Mouse (Mus musculus): Measurements from ENCODE around the gene Gm4922. TPM values are rescaled to one million over a fixed set of nuclear protein-coding genes. Genes with fewer than 3 reads are reported as not detected.

Gene Gm4922
- polyA plus RNA-seq, 1 experiment from 2014 or later = not detected

DNA sequence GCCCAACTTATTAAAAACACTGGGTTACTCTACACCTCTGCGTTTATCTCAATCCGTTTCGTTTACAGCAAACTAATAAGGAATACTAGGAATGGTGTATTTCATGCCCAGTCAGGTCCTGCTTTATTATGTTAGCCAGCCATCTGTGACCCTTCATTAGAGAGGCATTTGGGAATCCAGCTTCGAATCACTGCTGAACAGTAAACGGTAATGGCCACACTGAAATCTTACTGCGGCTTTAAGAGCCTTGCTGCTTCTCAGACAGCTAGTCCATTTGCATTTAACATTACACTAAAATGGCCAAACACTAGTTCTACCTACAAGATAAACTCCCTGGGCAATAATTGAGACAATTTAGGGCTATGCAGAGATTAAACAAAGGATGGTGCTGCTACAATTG is 44.5 kb downstream of the Gm4922 start:
- ATAC-seq (ENCODE audit: low FRiP score) = no peak
- H3K27me3 ChIP-seq (ENCODE audit: control insufficient read depth, insufficient read depth, low read length) = no peaks in the 10 kb centered on the region
- no peaks in the 10 kb centered on the region for H3K4me1 ChIP-seq (replicated peaks; ENCODE audit: control insufficient read depth, insufficient read depth, low read length)
- H3K9ac ChIP-seq (ENCODE audit: low read depth, low read length) = no peak overlapping the region
- 76% methylated on average over 6 of the region's 6 CpGs for WGBS
- H3K27ac ChIP-seq (ENCODE audit: low read depth, low read length) = no peak overlapping the region
- H3K4me3 ChIP-seq (ENCODE audit: low read depth, low read length) = no peak overlapping the region
- no peaks in the 10 kb centered on the region for H3K9me3 ChIP-seq (ENCODE audit: control insufficient read depth, low read length)
- H3K36me3 ChIP-seq (ENCODE audit: control insufficient read depth, insufficient read depth, low read length) = no peaks in the 10 kb centered on the region
- no peak for DNase-seq (ENCODE audit: low spot score)
- H3K4me2 ChIP-seq (replicated peaks; ENCODE audit: low read depth, low read length) = no peak overlapping the region

DNA sequence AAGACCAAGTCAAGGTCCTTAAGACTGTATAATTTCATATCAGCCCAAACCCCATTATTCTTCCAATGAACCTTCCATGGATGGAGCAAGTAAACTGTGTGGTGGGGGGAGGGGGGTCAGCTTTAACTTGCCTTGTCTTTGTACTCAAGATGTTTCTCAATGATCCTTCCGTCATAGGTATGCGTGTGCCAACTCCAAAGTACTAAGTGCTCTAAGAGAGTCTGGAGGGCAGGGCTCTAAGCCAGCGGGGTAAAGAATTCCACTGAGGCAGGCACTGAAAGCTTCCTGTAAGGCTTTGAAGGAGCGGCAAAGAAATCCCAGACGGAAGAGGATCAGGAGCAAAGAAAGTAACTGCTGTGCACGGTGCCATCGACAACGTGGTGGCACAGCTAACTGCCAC is 45.6 kb downstream of the Gm4922 start:
- 86% methylated on average over 8 of the region's 8 CpGs for WGBS
- no peak overlapping the region for H3K4me3 ChIP-seq (ENCODE audit: low read depth, low read length)
- no peak for DNase-seq (ENCODE audit: low spot score)
- no peaks in the 10 kb centered on the region for H3K36me3 ChIP-seq (ENCODE audit: control insufficient read depth, insufficient read depth, low read length)
- no peaks in the 10 kb centered on the region for H3K4me1 ChIP-seq (replicated peaks; ENCODE audit: control insufficient read depth, insufficient read depth, low read length)
- no peak overlapping the region for H3K4me2 ChIP-seq (replicated peaks; ENCODE audit: low read depth, low read length)
- H3K27ac ChIP-seq (ENCODE audit: low read depth, low read length) = no peak overlapping the region
- no peaks in the 10 kb centered on the region for H3K27me3 ChIP-seq (ENCODE audit: control insufficient read depth, insufficient read depth, low read length)
- ATAC-seq (ENCODE audit: low FRiP score) = no peak
- H3K9me3 ChIP-seq (ENCODE audit: control insufficient read depth, low read length) = no peaks in the 10 kb centered on the region
- no peak overlapping the region for H3K9ac ChIP-seq (ENCODE audit: low read depth, low read length)

Other genes starting within 250 kb of the Gm4922 start
- 16.5 and 18.8 TPM in 2 replicates for gene Hebp2, start 240.7 kb downstream of the Gm4922 start, polyA plus RNA-seq (2014; fragmentation: Nextera tagmentation; extraction: Ambion mirVana)
- gene Arfgef3, start 42.8 kb downstream of the Gm4922 start, polyA plus RNA-seq (2014; fragmentation: Nextera tagmentation; extraction: Ambion mirVana) = 1.2 and 1.9 TPM in 2 replicates
- gene Perp, start 58.2 kb upstream of the Gm4922 start, polyA plus RNA-seq (2014; fragmentation: Nextera tagmentation; extraction: Ambion mirVana) = 9.7 and 15.9 TPM in 2 replicates
- 1.4 and 2.0 TPM in 2 replicates for gene Tnfaip3, start 228.9 kb upstream of the Gm4922 start, polyA plus RNA-seq (2014; fragmentation: Nextera tagmentation; extraction: Ambion mirVana)

Data from hindbrain, embryonic 11.5 days (tissue).